Mouse (Mus musculus): ENCODE results near the gene Has1. TPM values are rescaled to one million over a fixed set of nuclear protein-coding genes. Genes with fewer than 3 reads are reported as not detected.

Has1 gene
- polyA plus RNA-seq, 1 experiment, result 0.62 TPM

Other genes starting within 250 kb of the Has1 start
- gene Lnpep, start 230.2 kb downstream of the Has1 start, polyA plus RNA-seq (2012; rRNA removed), result 21.2 and 24.0 TPM in 2 replicates
- not detected in 2 replicates for gene Vmn2r90, start 151.5 kb downstream of the Has1 start, polyA plus RNA-seq (2012; rRNA removed)
- 91.3 and 98.6 TPM in 2 replicates for gene Spaca6, start 28.0 kb downstream of the Has1 start, polyA plus RNA-seq (2012; rRNA removed)
- 0.15 and 0.18 TPM in 2 replicates for gene Fpr1, start 28.7 kb upstream of the Has1 start, polyA plus RNA-seq (2012; rRNA removed)
- gene Fpr2, start 32.6 kb upstream of the Has1 start, polyA plus RNA-seq (2012; rRNA removed), result 0.28 and 0.43 TPM in 2 replicates
- not detected in 2 replicates for gene Fpr3, start 32.6 kb upstream of the Has1 start, polyA plus RNA-seq (2012; rRNA removed)
- gene Fpr-rs4, start 166.5 kb upstream of the Has1 start, polyA plus RNA-seq (2012; rRNA removed), result not detected in 2 replicates
- gene Vmn2r124, start 194.2 kb upstream of the Has1 start, polyA plus RNA-seq (2012; rRNA removed), result not detected in 2 replicates
- not detected in 2 replicates for gene Vmn2r91, start 229.8 kb upstream of the Has1 start, polyA plus RNA-seq (2012; rRNA removed)